Mouse (Mus musculus) CH12.LX (cell line): ENCODE measurements around the gene Caly. TPM values are rescaled to one million over a fixed set of nuclear protein-coding genes. Genes with fewer than 3 reads are reported as not detected.

Experiments
- DNase-seq: peaks from one replicate; pipeline ENCODE4 v3.0.0-alpha.2; 2013; ENCODE audit errors: extremely low read depth
- H3K27ac ChIP-seq: 2 replicates; pipeline ENCODE4 v1.5.1; 2012; ENCODE audit warnings: low read depth, mild to moderate bottlenecking, control low read depth, moderate library complexity; ENCODE audit not compliant: insufficient read depth
- H3K27me3 ChIP-seq: replicated peaks from 2 replicates; pipeline ENCODE3; 2012; ENCODE audit warnings: inconsistent platforms
- H3K36me3 ChIP-seq, 2 experiments: replicated peaks in 1 of 2; 2 replicates each; pipeline versions ENCODE3 to v1.6.1; 2012; ENCODE audit warnings: inconsistent platforms in 1 of 2, low read length in 1 of 2, mild to moderate bottlenecking in 1 of 2, mixed read lengths in 1 of 2, moderate library complexity in 1 of 2; ENCODE audit not compliant: control insufficient read depth in 1 of 2, insufficient read depth in 1 of 2
- H3K4me1 ChIP-seq, 2 experiments: 2 replicates each; pipeline ENCODE4 v1.6.1; 2012; ENCODE audit warnings: inconsistent platforms in 1 of 2, moderate library complexity in 1 of 2; ENCODE audit not compliant: insufficient read depth in 2 of 2, control insufficient read depth in 1 of 2
- H3K4me2 ChIP-seq: 2 replicates; pipeline ENCODE4 v1.6.1; 2012; ENCODE audit warnings: low read depth, mild to moderate bottlenecking, control low read depth; ENCODE audit not compliant: poor library complexity, insufficient read depth, severe bottlenecking
- H3K4me3 ChIP-seq, 3 experiments: fragments of 150-350 bp in 1 of 3; sonication (generic) in 1 of 3; replicated peaks in 1 of 3; 2 replicates each; pipeline versions ENCODE3 to v1.5.1; 2011 to 2012; ENCODE audit warnings: low read depth in 2 of 3, low read length in 2 of 3, mild to moderate bottlenecking in 2 of 3, moderate library complexity in 2 of 3, control low read depth in 1 of 3, improper control_type of control experiment in 1 of 3, inconsistent platforms in 1 of 3, mixed read lengths in 1 of 3; ENCODE audit not compliant: poor library complexity in 1 of 3
- H3K79me2 ChIP-seq: replicated peaks from 2 replicates; pipeline ENCODE4 v1.6.1; 2012; ENCODE audit warnings: mild to moderate bottlenecking, moderate library complexity; ENCODE audit not compliant: control insufficient read depth, poor library complexity, insufficient read depth, severe bottlenecking; ENCODE audit errors: extremely low read depth
- H3K9ac ChIP-seq: 2 replicates; pipeline ENCODE4 v1.6.1; 2012; ENCODE audit warnings: low read depth, mild to moderate bottlenecking, control low read depth, moderate library complexity; ENCODE audit not compliant: insufficient read depth
- H3K9me3 ChIP-seq: replicated peaks from 2 replicates; pipeline ENCODE3; 2012; ENCODE audit warnings: low read length, inconsistent platforms, mixed read lengths
- BHLHE40 ChIP-seq: IDR thresholded peaks from 2 replicates; pipeline ENCODE4 v1.6.1; 2011; ENCODE audit warnings: mild to moderate bottlenecking, low read depth, low read length, improper control_type of control experiment
- CHD1 ChIP-seq: IDR thresholded peaks from 2 replicates; pipeline ENCODE4 v1.6.1; 2012; ENCODE audit warnings: low read depth, low read length, improper control_type of control experiment, inconsistent platforms
- CHD2 ChIP-seq: IDR thresholded peaks from 2 replicates; pipeline ENCODE4 v1.6.1; 2011; ENCODE audit warnings: low read length, improper control_type of control experiment
- CTCF ChIP-seq, 2 experiments: IDR thresholded peaks in 1 of 2; conservative IDR thresholded peaks in 1 of 2; 2 replicates each; pipeline ENCODE4 v1.5.1; 2011 to 2012; ENCODE audit warnings: low read depth in 2 of 2, low read length in 2 of 2, improper control_type of control experiment in 1 of 2, inconsistent platforms in 1 of 2, mild to moderate bottlenecking in 1 of 2, moderate library complexity in 1 of 2
- E2F4 ChIP-seq: IDR thresholded peaks from 2 replicates; pipeline ENCODE4 v1.6.1; 2011; ENCODE audit warnings: low read depth, low read length, improper control_type of control experiment; ENCODE audit not compliant: insufficient replicate concordance
- ELF1 ChIP-seq: IDR thresholded peaks from 2 replicates; pipeline ENCODE4 v1.6.1; 2014; ENCODE audit warnings: low read depth, mild to moderate bottlenecking, inconsistent platforms, low read length, improper control_type of control experiment
- EP300 ChIP-seq: IDR thresholded peaks from 2 replicates; pipeline ENCODE4 v1.6.1; 2011; ENCODE audit warnings: low read length, improper control_type of control experiment
- ETS1 ChIP-seq: conservative IDR thresholded peaks from 2 replicates; pipeline ENCODE4 v1.6.1; 2012; ENCODE audit warnings: low read depth, mild to moderate bottlenecking, inconsistent platforms, low read length, improper control_type of control experiment, moderate library complexity
- GABPA ChIP-seq: IDR thresholded peaks from 2 replicates; pipeline ENCODE4 v1.6.1; 2012; ENCODE audit warnings: low read depth, low read length, improper control_type of control experiment, inconsistent platforms; ENCODE audit not compliant: insufficient replicate concordance
- HCFC1 ChIP-seq: IDR thresholded peaks from 2 replicates; pipeline ENCODE4 v1.6.1; 2012; ENCODE audit warnings: low read depth, mild to moderate bottlenecking, inconsistent platforms, low read length, improper control_type of control experiment
- IRF4 ChIP-seq: IDR thresholded peaks from 2 replicates; pipeline ENCODE4 v1.6.1; 2014; ENCODE audit warnings: low read depth, mild to moderate bottlenecking, inconsistent platforms, low read length, improper control_type of control experiment
- JUN ChIP-seq: IDR thresholded peaks from 2 replicates; pipeline ENCODE4 v1.6.1; 2011; ENCODE audit warnings: low read depth, mild to moderate bottlenecking, low read length, improper control_type of control experiment, moderate library complexity; ENCODE audit not compliant: insufficient read depth
- JUND ChIP-seq: conservative IDR thresholded peaks from 2 replicates; pipeline ENCODE4 v1.6.1; 2011; ENCODE audit warnings: low read depth, low read length, improper control_type of control experiment
- KAT2A ChIP-seq: IDR thresholded peaks from 2 replicates; pipeline ENCODE4 v1.6.1; 2012; ENCODE audit warnings: low read length, improper control_type of control experiment, inconsistent platforms; ENCODE audit not compliant: insufficient replicate concordance
- MAFK ChIP-seq: IDR thresholded peaks from 2 replicates; pipeline ENCODE4 v1.6.1; 2011; ENCODE audit warnings: low read length, improper control_type of control experiment; ENCODE audit not compliant: insufficient replicate concordance
- MAX ChIP-seq: IDR thresholded peaks from 2 replicates; pipeline ENCODE4 v1.6.1; 2011; ENCODE audit warnings: low read length, improper control_type of control experiment
- MAZ ChIP-seq: IDR thresholded peaks from 2 replicates; pipeline ENCODE4 v1.6.1; 2012; ENCODE audit warnings: low read depth, mild to moderate bottlenecking, inconsistent platforms, low read length, improper control_type of control experiment, moderate library complexity
- MEF2A ChIP-seq: IDR thresholded peaks from 2 replicates; pipeline ENCODE4 v1.6.1; 2014; ENCODE audit warnings: low read depth, mild to moderate bottlenecking, inconsistent platforms, low read length, improper control_type of control experiment, borderline replicate concordance
- MXI1 ChIP-seq: IDR thresholded peaks from 2 replicates; pipeline ENCODE4 v1.6.1; 2011; ENCODE audit warnings: mild to moderate bottlenecking, low read depth, low read length, improper control_type of control experiment
- MYC ChIP-seq: IDR thresholded peaks from 2 replicates; pipeline ENCODE4 v1.6.1; 2011; ENCODE audit warnings: low read depth, mild to moderate bottlenecking, improper control_type of control experiment, low read length
- NELFE ChIP-seq: IDR thresholded peaks from 2 replicates; pipeline ENCODE4 v1.6.1; 2011; ENCODE audit warnings: low read depth, low read length, improper control_type of control experiment
- NRF1 ChIP-seq: IDR thresholded peaks from 2 replicates; pipeline ENCODE4 v1.6.1; 2014; ENCODE audit warnings: low read depth, mild to moderate bottlenecking, inconsistent platforms, low read length, improper control_type of control experiment, moderate library complexity
- PAX5 ChIP-seq: IDR thresholded peaks from 2 replicates; pipeline ENCODE4 v1.6.1; 2012; ENCODE audit warnings: low read length, inconsistent platforms, mixed read lengths
- POLR2A ChIP-seq: IDR thresholded peaks from 2 replicates; pipeline ENCODE4 v1.6.1; 2011; ENCODE audit warnings: low read depth, mild to moderate bottlenecking, improper control_type of control experiment, low read length
- POLR2AphosphoS2 ChIP-seq: IDR thresholded peaks from 2 replicates; pipeline ENCODE4 v1.6.1; 2011; ENCODE audit warnings: low read depth, low read length, improper control_type of control experiment
- RAD21 ChIP-seq: IDR thresholded peaks from 2 replicates; pipeline ENCODE4 v1.6.1; 2011; ENCODE audit warnings: low read depth, mild to moderate bottlenecking, low read length, improper control_type of control experiment, moderate library complexity
- RCOR1 ChIP-seq: conservative IDR thresholded peaks from 2 replicates; pipeline ENCODE4 v1.6.1; 2012; ENCODE audit warnings: low read depth, mild to moderate bottlenecking, inconsistent platforms, low read length, improper control_type of control experiment
- SIN3A ChIP-seq: IDR thresholded peaks from 2 replicates; pipeline ENCODE4 v1.6.1; 2012; ENCODE audit warnings: low read length, improper control_type of control experiment, inconsistent platforms
- SMC3 ChIP-seq: IDR thresholded peaks from 2 replicates; pipeline ENCODE4 v1.6.1; 2011; ENCODE audit warnings: low read depth, low read length, improper control_type of control experiment
- TBP ChIP-seq: conservative IDR thresholded peaks from 2 replicates; pipeline ENCODE4 v1.6.1; 2011; ENCODE audit warnings: low read depth, low read length, improper control_type of control experiment
- TCF12 ChIP-seq: IDR thresholded peaks from 2 replicates; pipeline ENCODE4 v1.6.1; 2014; ENCODE audit warnings: low read depth, mild to moderate bottlenecking, inconsistent platforms, low read length, improper control_type of control experiment
- UBTF ChIP-seq: IDR thresholded peaks from 2 replicates; pipeline ENCODE4 v1.6.1; 2012; ENCODE audit warnings: low read depth, mild to moderate bottlenecking, inconsistent platforms, low read length, improper control_type of control experiment, moderate library complexity
- USF1 ChIP-seq: IDR thresholded peaks from 2 replicates; pipeline ENCODE4 v1.6.1; 2014; ENCODE audit warnings: low read depth, mild to moderate bottlenecking, inconsistent platforms, low read length, improper control_type of control experiment
- USF2 ChIP-seq: conservative IDR thresholded peaks from 2 replicates; pipeline ENCODE4 v1.6.1; 2011; ENCODE audit warnings: low read depth, low read length, improper control_type of control experiment
- ZC3H11A ChIP-seq: IDR thresholded peaks from 2 replicates; pipeline ENCODE4 v1.6.1; 2012; ENCODE audit warnings: low read depth, mild to moderate bottlenecking, inconsistent platforms, low read length, improper control_type of control experiment
- ZKSCAN1 ChIP-seq: IDR thresholded peaks from 2 replicates; pipeline ENCODE4 v1.6.1; 2012; ENCODE audit warnings: low read depth, inconsistent platforms, low read length, improper control_type of control experiment, borderline replicate concordance
- ZMIZ1 ChIP-seq: IDR thresholded peaks from 2 replicates; pipeline ENCODE4 v1.6.1; 2012; ENCODE audit warnings: low read depth, mild to moderate bottlenecking, inconsistent platforms, low read length, improper control_type of control experiment
- ZNF384 ChIP-seq: IDR thresholded peaks from 2 replicates; pipeline ENCODE4 v1.6.1; 2012; ENCODE audit warnings: low read depth, low read length, improper control_type of control experiment, inconsistent platforms
- dilution Hi-C: fragments of 300-500 bp; cut with MboI; formaldehyde crosslinking; loops from 2 replicates; pipeline ENCODE4 v1.14.3; 2020; ENCODE audit warnings: low sequenced_read_pairs; ENCODE audit not compliant: extremely low pct_unique_long_range_greater_than_20kb, extremely low pct_ligation_motif_present
- in situ Hi-C: fragments of 300-500 bp; cut with MboI; formaldehyde crosslinking; loops from 3 replicates; pipeline ENCODE4 v1.14.3; 2019; ENCODE audit warnings: low sequenced_read_pairs, low pct_ligation_motif_present, low pct_unique_long_range_greater_than_20kb, mixed read lengths
- polyA plus RNA-seq: library from polyadenylated mRNA; unstranded; fragments of >175 nt; gene quantifications from 2 replicates; pipeline ENCODE4 v1.2.1, GENCODE M21; 2012; ENCODE audit warnings: low read depth; ENCODE audit not compliant: insufficient read length
- total RNA-seq, 2 experiments: library from RNA; depleted of rRNA; stranded (reverse); fragments of 300-350 nt in 1 of 2; fragments of >200 nt in 1 of 2; gene quantifications; 2 replicates each; pipeline ENCODE4 v1.2.3; 2012 to 2014

The Caly gene
- total and polyA plus RNA-seq, 3 experiments = not detected

DNA sequence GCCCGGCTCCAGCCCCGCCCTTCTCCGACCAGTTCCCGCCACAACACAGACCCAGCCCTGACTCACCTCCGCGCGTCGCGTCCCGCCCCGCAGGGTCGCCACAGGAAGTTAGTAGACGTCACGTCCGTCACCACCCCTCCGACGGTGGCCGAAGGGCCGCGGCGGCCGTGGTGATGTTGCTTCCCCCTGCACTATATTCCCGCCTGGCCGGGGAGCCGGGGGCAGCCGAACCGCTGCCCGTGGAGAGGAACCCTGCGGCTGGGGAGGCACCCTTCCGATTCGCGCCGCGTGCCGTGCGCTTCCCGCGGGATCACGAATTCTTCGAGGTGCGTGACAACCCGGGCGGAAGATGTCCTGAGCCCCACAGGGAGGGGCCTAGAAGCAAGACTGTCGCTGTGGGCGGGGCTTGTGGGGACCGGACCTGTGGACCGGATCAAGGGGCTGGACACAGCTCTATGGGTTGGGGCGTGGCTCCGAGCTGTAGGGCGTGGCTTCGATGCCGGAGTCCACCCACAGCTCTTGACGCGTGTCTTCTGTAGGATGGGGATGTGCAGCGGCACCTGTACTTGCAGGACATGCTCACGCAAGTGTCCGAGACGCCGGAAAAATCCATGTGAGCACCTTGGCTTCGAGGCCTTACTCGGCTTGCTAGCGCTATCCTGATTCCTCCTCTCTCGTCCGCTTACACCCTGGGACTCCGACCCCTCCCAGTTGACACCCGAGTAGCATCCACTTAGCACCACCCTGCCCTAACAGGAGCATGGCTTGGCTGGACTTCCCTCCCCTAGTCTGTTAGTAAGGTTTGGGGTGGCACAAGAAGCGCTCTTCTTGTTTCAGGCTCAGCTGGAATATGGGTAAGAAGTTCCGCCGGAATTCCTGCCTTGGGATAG, 45.8 kb downstream of the Caly start, which contains the start of the genes Zfp511 and Tubgcp2:
TSS of gene Zfp511 (plus strand) at position 111 of the 890 bp plus-strand sequence.
TSS of gene Tubgcp2 (minus strand) at position 389 of the 890 bp plus-strand sequence.
- peaks cover 12 to 31% of the 10 kb centered on the region in 2 experiments for H3K4me1 ChIP-seq
- peak within 1 kb of the TSS; percentile 80 for H3K27ac ChIP-seq
- no peaks in the 10 kb centered on the region for H3K9me3 ChIP-seq
- H3K4me3 ChIP-seq = peak within 1 kb of the TSS; percentile 94 to 96 (median 94)
- dilution Hi-C loops (no loop called here), in situ Hi-C loops (no loop called here)
- H3K36me3 ChIP-seq = peaks cover 32 to 70% of the 10 kb centered on the region in 2 experiments
- H3K79me2 ChIP-seq = peaks cover 19% of the 10 kb centered on the region
- no peaks in the 10 kb centered on the region for H3K27me3 ChIP-seq
- H3K9ac ChIP-seq = peak within 1 kb of the TSS; percentile 98
- TF ChIP-seq HCFC1 = peak; percentile 90
- no peak for TF ChIP-seq ZNF384
- no peak for TF ChIP-seq TBP
- peak; percentile 30 for TF ChIP-seq MXI1
- TF ChIP-seq BHLHE40 = no peak
- TF ChIP-seq CTCF (conservative IDR thresholded peaks at IDR 0.05 in 1 of 2, IDR thresholded peaks at IDR 0.05 in 1 of 2; ENCODE audit: low read depth in 2 of 2, low read length in 2 of 2) = no peak
- TF ChIP-seq ETS1 = no peak; the same call in 1 of the 2 replicates
- peak; percentile 53 for TF ChIP-seq IRF4
- peak; percentile 60 for TF ChIP-seq MEF2A
- TF ChIP-seq ZC3H11A = no peak
- peak; percentile 80 for TF ChIP-seq POLR2A
- TF ChIP-seq JUND = no peak
- peak; percentile 83 for TF ChIP-seq ELF1
- TF ChIP-seq SIN3A = peak; percentile 94
- TF ChIP-seq MYC = 0 out of 2 replicates have a peak, but pooled peaks have one; percentile 11
- peak; percentile 91; the same call in 1 of the 2 replicates for TF ChIP-seq MAZ
- TF ChIP-seq CHD1 = no peak
- TF ChIP-seq NELFE = peak; percentile 75
- TF ChIP-seq MAX = peak; percentile 35
- no peak for TF ChIP-seq USF1
- no peak for TF ChIP-seq RCOR1
- TF ChIP-seq UBTF = no peak
- no peak for TF ChIP-seq PAX5
- no peak for TF ChIP-seq RAD21
- peak; percentile 39; the same call in 1 of the 2 replicates for TF ChIP-seq NRF1
- no peak for TF ChIP-seq JUN
- no peak for TF ChIP-seq ZKSCAN1
- TF ChIP-seq EP300 = no peak
- TF ChIP-seq USF2 = no peak
- TF ChIP-seq ZMIZ1 = peak; percentile 54
- no peak; the same call in 1 of the 2 replicates for TF ChIP-seq GABPA
- peak; percentile 73 for TF ChIP-seq TCF12
- TF ChIP-seq SMC3 = no peak
- 0 out of 2 replicates have a peak, but pooled peaks have one; percentile 29 for TF ChIP-seq POLR2AphosphoS2
- peak; percentile 86; the same call in 1 of the 2 replicates for TF ChIP-seq E2F4
- peak; percentile 91 for TF ChIP-seq KAT2A
- no peak for TF ChIP-seq CHD2
- no peak for TF ChIP-seq MAFK
- DNase-seq = peak; percentile 98
- H3K4me2 ChIP-seq = peak within 1 kb of the TSS; percentile 85
